Mouse (Mus musculus) limb, embryonic 10.5 days (tissue): ENCODE data around the gene Dolpp1. TPM values are rescaled to one million over a fixed set of nuclear protein-coding genes. Genes with fewer than 3 reads are reported as not detected.

Source experiments
- DNase-seq: peaks from one replicate; pipeline ENCODE4 v3.0.0-alpha.2; 2017; ENCODE audit warnings: low spot score
- H3K27ac ChIP-seq: fragments of 300-500 bp; sonication (generic); 2 replicates; pipeline ENCODE4 v1.5.1; 2016; ENCODE audit warnings: mild to moderate bottlenecking
- H3K27me3 ChIP-seq: fragments of 300-500 bp; sonication (generic); 2 replicates; pipeline ENCODE4 v1.6.1; 2016; ENCODE audit warnings: low read depth, mild to moderate bottlenecking; ENCODE audit not compliant: poor library complexity, severe bottlenecking
- H3K36me3 ChIP-seq: fragments of 300-500 bp; sonication (generic); 2 replicates; pipeline ENCODE4 v1.6.1; 2016; ENCODE audit warnings: mild to moderate bottlenecking, moderate library complexity
- H3K4me1 ChIP-seq: fragments of 300-500 bp; sonication (generic); 2 replicates; pipeline ENCODE4 v1.6.1; 2016
- H3K4me3 ChIP-seq: fragments of 300-500 bp; sonication (generic); 2 replicates; pipeline ENCODE4 v1.5.1; 2016; ENCODE audit warnings: mild to moderate bottlenecking, moderate library complexity
- H3K9me3 ChIP-seq: fragments of 300-500 bp; sonication (generic); replicated peaks from 2 replicates; pipeline ENCODE4 v1.6.1; 2016; ENCODE audit warnings: mild to moderate bottlenecking
- WGBS: fragments of 180-500 bp; shearing (Covaris S2); methylation state at CpG from one replicate; pipeline ENCODE4 v1.1.7; 2016; 5-methylcytosine and 5-hydroxymethylcytosine counted together
- polyA plus RNA-seq: library from polyadenylated mRNA; unstranded; fragments of >200 nt; fragmentation: Nextera tagmentation; extraction: Ambion mirVana; gene quantifications from 2 replicates; pipeline ENCODE4 v1.2.1, GENCODE M21; 2016

Dolpp1 gene
- polyA plus RNA-seq, 1 experiment from 2014 or later: 45.4 TPM

GRCm38 (mm10) chr2:30403870-30404269, 11.8 kb downstream of the Dolpp1 start:
- Histone ChIP-seq H3K36me3 (peaks cover 93% of the 10 kb centered on the region), H3K4me1 (0 out of 2 replicates have a peak, but pooled peaks cover 13% of the 10 kb centered on the region), H3K27me3 (no peaks in the 10 kb centered on the region), H3K27ac (no peak overlapping the region), H3K4me3 (no peak overlapping the region), H3K9me3 (no peaks in the 10 kb centered on the region)
- DNase-seq: no peak
- 89% methylated on average over 1 of the region's 1 CpGs for WGBS

GRCm38 (mm10) chr2:30407221-30407620, 15.2 kb downstream of the Dolpp1 start:
- DNase-seq: no peak
- Histone ChIP-seq H3K27me3 (no peaks in the 10 kb centered on the region), H3K9me3 (no peaks in the 10 kb centered on the region), H3K36me3 (peaks cover 77% of the 10 kb centered on the region), H3K4me1 (0 out of 2 replicates have a peak, but pooled peaks cover 8% of the 10 kb centered on the region), H3K4me3 (no peak overlapping the region), H3K27ac (no peak overlapping the region)
- WGBS: 92% methylated on average over 2 of the region's 2 CpGs

GRCm38 (mm10) chr2:30407778-30408177, 15.7 kb downstream of the Dolpp1 start:
- Histone ChIP-seq H3K27me3 (no peaks in the 10 kb centered on the region), H3K4me3 (no peak overlapping the region), H3K4me1 (0 out of 2 replicates have a peak, but pooled peaks cover 8% of the 10 kb centered on the region), H3K27ac (no peak overlapping the region), H3K36me3 (peaks cover 71% of the 10 kb centered on the region), H3K9me3 (no peaks in the 10 kb centered on the region)
- WGBS: 92% methylated on average over 10 of the region's 10 CpGs
- DNase-seq: no peak

GRCm38 (mm10) chr2:30408452-30409100, 16.5 kb downstream of the Dolpp1 start:
- 84% methylated on average over 8 of the region's 8 CpGs for WGBS
- peaks cover 63% of the 10 kb centered on the region for H3K36me3 ChIP-seq

GRCm38 (mm10) chr2:30409454-30410176, 17.6 kb downstream of the Dolpp1 start:
- no peak for DNase-seq
- Histone ChIP-seq H3K27me3 (peaks cover 14% of the 10 kb centered on the region), H3K27ac (no peak overlapping the region), H3K4me3 (no peak overlapping the region), H3K9me3 (no peaks in the 10 kb centered on the region), H3K4me1 (peaks cover 13% of the 10 kb centered on the region), H3K36me3 (peaks cover 56% of the 10 kb centered on the region)
- WGBS: 85% methylated on average over 5 of the region's 5 CpGs

More at GRCm38 (mm10) chr2:30408452-30409100, 16.5 kb downstream of the Dolpp1 start:
- H3K9me3 ChIP-seq: no peaks in the 10 kb centered on the region
- H3K4me1 ChIP-seq: 0 out of 2 replicates have a peak, but pooled peaks cover 8% of the 10 kb centered on the region
- 0 out of 2 replicates have a peak, but pooled peaks cover 3% of the 10 kb centered on the region for H3K27me3 ChIP-seq
- no peak overlapping the region for H3K4me3 ChIP-seq
- DNase-seq: no peak
- H3K27ac ChIP-seq: no peak overlapping the region

GRCm38 (mm10) chr2:30413038-30413973, 21.3 kb downstream of the Dolpp1 start:
- Histone ChIP-seq H3K27me3 (peaks cover 16% of the 10 kb centered on the region), H3K36me3 (peaks cover 20% of the 10 kb centered on the region), H3K4me3 (no peak overlapping the region), H3K9me3 (no peaks in the 10 kb centered on the region), H3K27ac (no peak overlapping the region), H3K4me1 (peaks cover 28% of the 10 kb centered on the region)
- 81% methylated on average over 16 of the region's 16 CpGs for WGBS
- no peak for DNase-seq

GRCm38 (mm10) chr2:30414101-30414500, 22.0 kb downstream of the Dolpp1 start:
- Histone ChIP-seq H3K9me3 (no peaks in the 10 kb centered on the region), H3K4me1 (peaks cover 36% of the 10 kb centered on the region), H3K27me3 (peaks cover 16% of the 10 kb centered on the region), H3K4me3 (peak overlapping the region; percentile 83), H3K36me3 (peaks cover 12% of the 10 kb centered on the region), H3K27ac (no peak overlapping the region)
- DNase-seq: no peak
- WGBS: 84% methylated on average over 4 of the region's 4 CpGs

- DNase-seq: no peak
- Histone ChIP-seq H3K4me3 (peak overlapping the region; percentile 83), H3K4me1 (peaks cover 40% of the 10 kb centered on the region), H3K9me3 (no peaks in the 10 kb centered on the region), H3K36me3 (peaks cover 8% of the 10 kb centered on the region), H3K27ac (peak overlapping the region; percentile 98; the same call in 1 of the 2 replicates), H3K27me3 (peaks cover 16% of the 10 kb centered on the region)
- WGBS: 52% methylated on average over 5 of the region's 5 CpGs
Measured at GRCm38 (mm10) chr2:30414681-30415080, 22.6 kb downstream of the Dolpp1 start.

GRCm38 (mm10) chr2:30415157-30415935, 23.3 kb downstream of the Dolpp1 start, which contains the start of gene Crat:
Crat (minus strand) TSS chr2:30415813.
- Histone ChIP-seq H3K9me3 (no peaks in the 10 kb centered on the region), H3K27me3 (peaks cover 16% of the 10 kb centered on the region), H3K4me3 (peak within 1 kb of the TSS; percentile 83), H3K36me3 (peaks cover 4% of the 10 kb centered on the region; the same call in 1 of the 2 replicates), H3K4me1 (peaks cover 43% of the 10 kb centered on the region), H3K27ac (peak within 1 kb of the TSS; percentile 98)
- DNase-seq: peak; percentile 87
- WGBS: 1% methylated on average over 58 of the region's 58 CpGs

- Histone ChIP-seq H3K27ac (peak within 1 kb of the TSS; percentile 98), H3K4me1 (peaks cover 46% of the 10 kb centered on the region), H3K9me3 (no peaks in the 10 kb centered on the region), H3K27me3 (peaks cover 16% of the 10 kb centered on the region), H3K36me3 (peaks cover 2% of the 10 kb centered on the region; the same call in 1 of the 2 replicates), H3K4me3 (peak within 1 kb of the TSS; percentile 83)
- WGBS: under 1% methylated on average over 67 of the region's 67 CpGs
- DNase-seq: peak; percentile 95
Measured at GRCm38 (mm10) chr2:30415936-30416648, 24.0 kb downstream of the Dolpp1 start, which contains the start of gene Ptpa. Ptpa (plus strand) TSS chr2:30416039.

- H3K4me1 ChIP-seq: peaks cover 46% of the 10 kb centered on the region
- no peaks in the 10 kb centered on the region for H3K9me3 ChIP-seq
Measured at GRCm38 (mm10) chr2:30416649-30416965, 24.6 kb downstream of the Dolpp1 start.

More at GRCm38 (mm10) chr2:30416649-30416965, 24.6 kb downstream of the Dolpp1 start:
- Histone ChIP-seq H3K27me3 (peaks cover 16% of the 10 kb centered on the region), H3K36me3 (no peaks in the 10 kb centered on the region; the same call in 1 of the 2 replicates), H3K27ac (peak overlapping the region; percentile 98), H3K4me3 (peak overlapping the region; percentile 83)
- WGBS: under 1% methylated on average over 7 of the region's 7 CpGs
- no peak for DNase-seq
